Mouse (Mus musculus): ENCODE measurements at regions not wholly inside any gene's neighbourhood (a gene's known extent, or its start where the extent isn't known, plus 50 kb on each side); places are given as distances from the start of the nearest gene placed in this dataset.

- TF ChIP-seq MAFK (IDR thresholded peaks at IDR 0.05; ENCODE audit: insufficient read depth, low read depth, low read length) (no peak), HCFC1 (IDR thresholded peaks at IDR 0.05; ENCODE audit: borderline replicate concordance, insufficient read depth, low read length) (no peak), CHD2 (IDR thresholded peaks at IDR 0.05; ENCODE audit: low read depth, low read length) (no peak), ZC3H11A (IDR thresholded peaks at IDR 0.05; ENCODE audit: borderline replicate concordance, low read depth, low read length) (no peak)
These were observed 127.7 kb downstream of the Lyplal1 start for GRCm38 (mm10) chr1:185989432-185989831.
